8 mouse cellular contexts compared by ENCODE assay signal in the genomic region with DNA sequence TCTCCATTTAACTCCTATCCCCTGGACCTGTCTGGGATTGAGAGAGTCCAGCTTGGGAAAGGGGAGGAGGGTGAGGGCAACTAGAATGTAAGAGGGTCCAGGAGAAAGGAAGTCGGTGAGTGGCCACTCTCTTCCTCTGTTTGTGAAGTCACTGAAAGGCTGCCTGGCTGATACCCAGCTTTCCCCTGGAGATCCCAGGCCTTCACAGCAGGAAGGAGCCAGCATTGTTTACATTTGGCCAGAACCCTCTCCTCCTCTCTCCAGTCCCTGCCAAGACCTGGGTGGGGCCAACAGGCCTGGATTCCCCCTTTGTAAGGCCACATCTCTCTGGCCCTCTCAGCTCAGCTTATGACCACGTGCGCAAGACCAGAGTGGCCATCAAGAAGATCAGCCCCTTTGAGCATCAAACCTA. TPM values are rescaled to one million over a fixed set of nuclear protein-coding genes. Genes with fewer than 3 reads are reported as not detected.
DNase-seq lines count a peak whose midpoint lies in the region; ATAC-seq and TF ChIP-seq lines count a peak whose summit lies in the region.

No protein-coding gene starts in this region.

- H3K27me3 ChIP-seq in hindbrain, embryonic 16.5 days (replicated peaks; ENCODE audit: control insufficient read depth, insufficient read depth, low read length), result no peaks in the 10 kb centered on the region
- no peaks in the 10 kb centered on the region for H3K27me3 ChIP-seq in liver, embryonic 14.5 days (ENCODE audit: control insufficient read depth, insufficient read depth, low read length)

- H3K27ac ChIP-seq in layer of hippocampus, adult 2 months, result peak overlapping the region; percentile 92
- peak overlapping the region; percentile 88 for H3K27ac ChIP-seq in hindbrain, embryonic 16.5 days (ENCODE audit: low read depth, low read length)
- H3K27ac ChIP-seq in liver, embryonic 14.5 days, result peak overlapping the region; percentile 57; the same call in 1 of the 2 replicates

- no peak for TF ChIP-seq EP300 in liver, embryonic 14.5 days (IDR thresholded peaks at IDR 0.05; ENCODE audit: low read depth)

- H3K4me3 ChIP-seq in layer of hippocampus, adult 2 months, result peak overlapping the region; percentile 61
- H3K4me3 ChIP-seq in hindbrain, embryonic 16.5 days (ENCODE audit: low read length), result peak overlapping the region; percentile 64
- peak overlapping the region; percentile 73 to 74 for H3K4me3 ChIP-seq in liver, embryonic 14.5 days (ENCODE audit: insufficient read depth in 1 of 2, low read depth in 2 of 2, low read length in 2 of 2)

- no peaks in the 10 kb centered on the region for H3K9me3 ChIP-seq in hindbrain, embryonic 16.5 days (ENCODE audit: control insufficient read depth, low read length)
- H3K9me3 ChIP-seq in liver, embryonic 14.5 days (ENCODE audit: control insufficient read depth, low read length), result no peaks in the 10 kb centered on the region

- H3K4me2 ChIP-seq in hindbrain, embryonic 16.5 days (ENCODE audit: low read length), result peak overlapping the region; percentile 69
- peak overlapping the region; percentile 93 for H3K4me2 ChIP-seq in liver, embryonic 14.5 days (ENCODE audit: low read depth)

- H3K9ac ChIP-seq in hindbrain, embryonic 16.5 days (ENCODE audit: low read depth, low read length), result peak overlapping the region; percentile 83
- H3K9ac ChIP-seq in liver, embryonic 14.5 days (replicated peaks), result peak overlapping the region; percentile 78

- peaks cover 8% of the 10 kb centered on the region for H3K36me3 ChIP-seq in hindbrain, embryonic 16.5 days (ENCODE audit: control insufficient read depth, insufficient read depth, low read length)
- no peaks in the 10 kb centered on the region for H3K36me3 ChIP-seq in liver, embryonic 14.5 days (replicated peaks; ENCODE audit: control insufficient read depth, insufficient read depth, low read depth)

- H3K4me1 ChIP-seq in hindbrain, embryonic 16.5 days (ENCODE audit: control insufficient read depth, insufficient read depth, low read depth, low read length), result peaks cover 21% of the 10 kb centered on the region
- H3K4me1 ChIP-seq in liver, embryonic 14.5 days (replicated peaks; ENCODE audit: control insufficient read depth in 2 of 2, insufficient read depth in 2 of 2, low read length in 1 of 2), result peaks cover 14 to 42% of the 10 kb centered on the region in 2 experiments

- WGBS in hindbrain, embryonic 16.5 days, result 15% methylated on average over 3 of the region's 3 CpGs
- 42% methylated on average over 3 of the region's 3 CpGs for WGBS in liver, embryonic 14.5 days (ENCODE audit: insufficient replicate concordance)

- no peak for TF ChIP-seq CTCF in layer of hippocampus, adult 2 months (conservative IDR thresholded peaks at IDR 0.05)
- no peak for TF ChIP-seq CTCF in liver, embryonic 14.5 days (IDR thresholded peaks at IDR 0.05; ENCODE audit: low read depth)

- DNase-seq in layer of hippocampus, adult 2 months (ENCODE audit: low spot score in 2 of 2), result no peak
- DNase-seq in layer of hippocampus, postnatal 14 days (ENCODE audit: low spot score in 2 of 2), result no peak
- peak; percentile 85 for DNase-seq in cerebellum, adult 9-10 months
- DNase-seq in gastrocnemius, adult 8-10 months (ENCODE audit: low spot score in 2 of 2), result peak; percentile 36 to 73
- DNase-seq in liver, embryonic 14.5 days (ENCODE audit: low read depth in 3 of 3, low spot score in 3 of 3), result no peak
- peak; percentile 88 for DNase-seq in ovary, adult 18-20 months (ENCODE audit: low spot score)

- ATAC-seq in hindbrain, embryonic 16.5 days, result peak; percentile 53
- ATAC-seq in liver, embryonic 14.5 days (ENCODE audit: insufficient read depth), result peak; percentile 2; the same call in 1 of the 2 replicates
- ATAC-seq in megakaryocyte progenitor cell, adult 5-6 weeks (replicated peaks; ENCODE audit: poor library complexity), result no peak

RNA-seq across cellular contexts. Expression of gene Mapk3, which starts 1.0 kb away (rescaled TPM):
- total RNA-seq in layer of hippocampus, adult 2 months (2021), result 100 to 1,000 TPM; 170 to 175 TPM
- total RNA-seq in layer of hippocampus, postnatal 14 days (2021), result 100 to 1,000 TPM; 137 to 142 TPM
- 10 to 100 TPM; 16.2 to 20.6 (median 18.6) TPM for total RNA-seq in gastrocnemius, adult 8-10 months (2022)
- polyA plus RNA-seq in hindbrain, embryonic 16.5 days (2015; fragmentation: Nextera tagmentation; extraction: Ambion mirVana), result 114 and 119 TPM in 2 replicates
- 35.9 and 39.8 TPM in 2 replicates for polyA plus RNA-seq in liver, embryonic 14.5 days (2012; rRNA removed)
- polyA plus RNA-seq in liver, embryonic 14.5 days (2014; fragmentation: Nextera tagmentation; extraction: Ambion mirVana), result 14.4 and 15.5 TPM in 2 replicates
- total RNA-seq in megakaryocyte progenitor cell, adult 5-6 weeks (2015), result 86.5 and 106 TPM in 2 replicates
- 36.0 and 41.3 TPM in 2 replicates for total RNA-seq in megakaryocyte progenitor cell, adult 5-6 weeks (2017)

RNA-seq across cellular contexts. Expression of gene Gdpd3, which starts 5.7 kb away (rescaled TPM):
- total RNA-seq in layer of hippocampus, adult 2 months (2021), result 1 to 10 TPM; 3.1 to 7.0 TPM
- total RNA-seq in layer of hippocampus, postnatal 14 days (2021), result 1 to 10 TPM; 2.2 to 2.5 TPM
- under 1 TPM in 1 of 4 experiments, not detected in 3; 0.88 TPM for total RNA-seq in gastrocnemius, adult 8-10 months (2022)
- polyA plus RNA-seq in hindbrain, embryonic 16.5 days (2015; fragmentation: Nextera tagmentation; extraction: Ambion mirVana), result 1.4 and 1.5 TPM in 2 replicates
- polyA plus RNA-seq in liver, embryonic 14.5 days (2012; rRNA removed), result 1.3 and 2.0 TPM in 2 replicates
- polyA plus RNA-seq in liver, embryonic 14.5 days (2014; fragmentation: Nextera tagmentation; extraction: Ambion mirVana), result 0.27 and 0.59 TPM in 2 replicates
- 8.4 and 13.3 TPM in 2 replicates for total RNA-seq in megakaryocyte progenitor cell, adult 5-6 weeks (2015)
- 7.1 and 7.7 TPM in 2 replicates for total RNA-seq in megakaryocyte progenitor cell, adult 5-6 weeks (2017)

RNA-seq across cellular contexts. Expression of gene Ypel3, which starts 16.4 kb away (rescaled TPM):
- 100 to 1,000 TPM; 283 to 289 TPM for total RNA-seq in layer of hippocampus, adult 2 months (2021)
- total RNA-seq in layer of hippocampus, postnatal 14 days (2021), result 100 to 1,000 TPM; 195 to 196 TPM
- 100 to 1,000 TPM in 1 of 4 experiments, 10 to 100 TPM in 3; 91.2 to 105 (median 95.6) TPM for total RNA-seq in gastrocnemius, adult 8-10 months (2022)
- 187 and 200 TPM in 2 replicates for polyA plus RNA-seq in hindbrain, embryonic 16.5 days (2015; fragmentation: Nextera tagmentation; extraction: Ambion mirVana)
- 69.9 and 74.2 TPM in 2 replicates for polyA plus RNA-seq in liver, embryonic 14.5 days (2012; rRNA removed)
- polyA plus RNA-seq in liver, embryonic 14.5 days (2014; fragmentation: Nextera tagmentation; extraction: Ambion mirVana), result 76.0 and 83.3 TPM in 2 replicates
- 25.4 and 32.4 TPM in 2 replicates for total RNA-seq in megakaryocyte progenitor cell, adult 5-6 weeks (2015)
- 11.8 and 15.1 TPM in 2 replicates for total RNA-seq in megakaryocyte progenitor cell, adult 5-6 weeks (2017)

RNA-seq across cellular contexts. Expression of gene Tbx6, which starts 20.9 kb away (rescaled TPM):
- 1 to 10 TPM in 1 of 2 experiments, under 1 TPM in 1; 0.54 to 1.0 TPM for total RNA-seq in layer of hippocampus, adult 2 months (2021)
- under 1 TPM; 0.53 to 0.57 TPM for total RNA-seq in layer of hippocampus, postnatal 14 days (2021)
- total RNA-seq in gastrocnemius, adult 8-10 months (2022), result under 1 TPM; 0.17 to 0.48 (median 0.40) TPM
- 0.29 and 0.55 TPM in 2 replicates for polyA plus RNA-seq in hindbrain, embryonic 16.5 days (2015; fragmentation: Nextera tagmentation; extraction: Ambion mirVana)
- 1.3 and 1.5 TPM in 2 replicates for polyA plus RNA-seq in liver, embryonic 14.5 days (2012; rRNA removed)
- 0.43 and 0.47 TPM in 2 replicates for polyA plus RNA-seq in liver, embryonic 14.5 days (2014; fragmentation: Nextera tagmentation; extraction: Ambion mirVana)
- 0.34 and 0.42 TPM in 2 replicates for total RNA-seq in megakaryocyte progenitor cell, adult 5-6 weeks (2015)
- total RNA-seq in megakaryocyte progenitor cell, adult 5-6 weeks (2017), result 0.14 TPM in 1 of 2 replicates, not detected in the other

RNA-seq across cellular contexts. Expression of gene Ppp4c, which starts 31.9 kb away (rescaled TPM):
- 10 to 100 TPM; 50.2 to 54.9 TPM for total RNA-seq in layer of hippocampus, adult 2 months (2021)
- 10 to 100 TPM; 49.0 to 51.8 TPM for total RNA-seq in layer of hippocampus, postnatal 14 days (2021)
- 10 to 100 TPM; 23.1 to 26.0 (median 24.8) TPM for total RNA-seq in gastrocnemius, adult 8-10 months (2022)
- 157 and 165 TPM in 2 replicates for polyA plus RNA-seq in hindbrain, embryonic 16.5 days (2015; fragmentation: Nextera tagmentation; extraction: Ambion mirVana)
- 81.8 and 83.2 TPM in 2 replicates for polyA plus RNA-seq in liver, embryonic 14.5 days (2012; rRNA removed)
- 105 and 117 TPM in 2 replicates for polyA plus RNA-seq in liver, embryonic 14.5 days (2014; fragmentation: Nextera tagmentation; extraction: Ambion mirVana)
- 209 and 216 TPM in 2 replicates for total RNA-seq in megakaryocyte progenitor cell, adult 5-6 weeks (2015)
- total RNA-seq in megakaryocyte progenitor cell, adult 5-6 weeks (2017), result 113 and 131 TPM in 2 replicates

Comparison
In these comparisons a context has a peak if more than half of its experiments do, and no peak if none do; other contexts are left out.
1. DNase-seq: peak in cerebellum, adult 9-10 months (single experiment), gastrocnemius, adult 8-10 months (2 of 2) and ovary, adult 18-20 months (single experiment); none in layer of hippocampus, adult 2 months (0 of 2), layer of hippocampus, postnatal 14 days (0 of 2) and liver, embryonic 14.5 days (0 of 3).
2. Peak in every context shown above with its lines, with median percentiles within 50 percentile points of each other: H3K27ac ChIP-seq and H3K4me3 ChIP-seq.